Mouse (Mus musculus) heart, adult 2 months (tissue): Measurements from ENCODE around the gene Rfx7.

Experiments used
- CTCF ChIP-seq: fragments of 200-600 bp; IDR thresholded peaks from 2 replicates; pipeline ENCODE4 v1.8.1; 2022; ENCODE audit warnings: antibody characterized with exemption, mild to moderate bottlenecking, moderate library complexity
- POLR2A ChIP-seq: fragments of 200-500 bp; IDR thresholded peaks from 2 replicates; pipeline ENCODE4 v1.6.1; 2011; ENCODE audit warnings: mild to moderate bottlenecking, low read depth, low read length, control low read depth; ENCODE audit not compliant: insufficient read depth

GRCm38 (mm10) chr9:72639843-72640621, 108.0 kb downstream of the Rfx7 start:
- no peak for TF ChIP-seq CTCF
- TF ChIP-seq POLR2A = peak; percentile 86
